Mouse (Mus musculus) liver, embryonic 18 days (tissue): ENCODE data around the gene Aplp1. TPM values are rescaled to one million over a fixed set of nuclear protein-coding genes. Genes with fewer than 3 reads are reported as not detected.

Experiments
- polyA plus RNA-seq: library from polyadenylated mRNA; depleted of rRNA; stranded (reverse); fragments of >200 nt; gene quantifications from 2 replicates; pipeline ENCODE4 v1.2.3, GENCODE M21; 2012; rRNA removed

The Aplp1 gene
- polyA plus RNA-seq, result 2.4 and 2.6 TPM in 2 replicates

DNA sequence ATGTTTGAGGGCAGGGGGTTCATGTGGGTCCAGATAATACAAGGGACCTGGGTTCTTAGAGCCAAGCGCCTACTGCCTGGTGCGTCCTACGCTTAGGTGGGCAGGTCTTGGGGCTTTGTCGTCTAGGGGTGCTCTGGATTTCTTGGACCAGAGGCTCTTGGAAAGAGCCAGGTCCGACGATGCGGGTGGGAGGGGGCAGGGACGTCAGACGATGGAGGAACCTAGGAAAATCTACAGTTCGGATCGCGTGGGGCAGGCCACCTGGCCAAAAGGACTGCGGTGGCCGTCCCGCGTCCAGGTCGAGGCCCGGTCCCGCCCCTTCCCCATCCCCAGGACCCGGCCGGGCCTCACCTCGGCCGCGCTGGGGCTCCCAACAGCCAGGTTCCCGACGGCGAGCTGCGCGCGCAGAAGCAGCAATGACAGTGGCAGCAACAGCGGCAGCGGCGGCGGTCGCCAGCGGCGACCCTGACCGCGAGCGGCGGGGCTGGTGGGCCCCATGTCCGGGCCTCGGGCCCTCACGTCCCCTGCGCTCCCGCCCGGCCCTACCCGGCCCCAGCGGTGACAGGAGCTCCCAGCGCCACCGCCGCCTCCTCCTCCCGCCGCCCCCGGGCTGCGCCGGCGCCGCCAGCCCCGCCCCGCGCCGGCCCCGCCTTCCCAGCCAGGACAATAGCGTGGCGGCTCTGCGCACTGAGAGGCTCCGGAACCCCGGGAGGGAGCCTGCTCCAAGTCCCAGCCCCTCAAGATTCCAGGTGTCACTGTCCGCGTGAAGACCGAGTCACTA, at the start of gene Aplp1:
Gene Aplp1 (minus strand): TSS at position 565 of the 781 bp plus-strand sequence.

DNA sequence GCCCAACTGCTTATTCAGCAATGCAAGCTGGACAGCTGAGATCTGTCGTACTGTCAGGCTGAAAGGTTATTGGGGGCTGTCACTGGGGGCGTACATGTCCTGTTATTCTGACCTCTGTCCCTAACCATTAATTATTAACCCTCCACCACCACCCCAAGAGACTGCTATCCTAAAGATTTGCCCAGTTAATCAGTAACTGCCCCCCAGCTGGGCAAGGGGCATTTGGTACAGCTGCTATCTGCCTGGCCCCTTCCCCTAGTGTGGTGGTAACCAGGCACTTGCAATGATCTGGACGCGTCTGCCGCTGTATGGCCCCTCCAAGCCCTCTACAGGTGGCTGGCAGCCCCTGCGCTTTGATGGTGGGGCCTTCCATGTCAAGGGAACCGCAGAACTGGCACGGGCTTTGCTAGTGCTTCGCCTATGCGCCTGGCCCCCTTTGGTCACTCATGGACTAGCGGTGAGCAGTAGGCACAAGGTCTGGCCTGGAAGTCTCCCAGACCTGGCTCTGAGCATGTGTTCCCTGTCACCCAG, 48.1 kb upstream of the Aplp1 start, which contains the start of gene Prodh2:
Gene Prodh2 (plus strand): TSS at position 222 of the 531 bp plus-strand sequence.

DNA sequence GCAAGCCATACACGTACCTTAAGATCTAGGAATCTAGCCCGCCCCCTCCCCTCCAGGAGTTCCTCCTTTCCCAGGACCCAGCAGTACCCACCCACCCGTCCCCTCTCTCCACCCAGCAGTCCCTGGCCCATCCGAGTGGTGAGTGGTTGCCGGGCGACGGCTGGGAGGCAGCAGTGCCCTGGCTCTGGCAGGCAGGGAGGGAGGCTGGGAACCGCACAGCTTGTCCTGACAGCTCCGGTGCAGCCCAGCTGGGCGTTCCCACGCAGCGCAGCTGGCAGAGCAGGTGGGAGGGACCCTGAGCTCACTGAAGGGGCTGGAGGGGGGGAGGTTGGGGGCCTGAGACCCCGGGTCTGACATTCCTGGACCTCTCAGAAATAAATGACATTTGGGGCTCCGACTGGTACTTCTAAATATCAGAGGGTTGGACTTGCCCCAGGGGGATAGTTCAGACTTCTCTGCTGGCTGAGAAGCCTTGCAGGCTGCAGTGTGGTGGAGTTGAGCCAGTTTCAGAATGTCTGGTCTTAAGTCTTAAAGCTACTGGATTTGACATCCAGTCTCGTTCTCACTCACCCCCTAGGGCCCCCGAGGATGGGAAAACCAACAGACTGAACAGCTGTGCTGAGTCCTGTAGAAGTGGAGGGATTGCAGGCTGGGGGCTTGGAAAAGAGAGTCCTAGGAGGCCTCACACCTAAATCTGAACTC, 12.4 kb upstream of the Aplp1 start, which contains the start of the genes Kirrel2 and Nphs1:
Gene Kirrel2 (minus strand): TSS at position 62 of the 702 bp plus-strand sequence.
Gene Nphs1 (plus strand): TSS at position 687 of the 702 bp plus-strand sequence.

DNA sequence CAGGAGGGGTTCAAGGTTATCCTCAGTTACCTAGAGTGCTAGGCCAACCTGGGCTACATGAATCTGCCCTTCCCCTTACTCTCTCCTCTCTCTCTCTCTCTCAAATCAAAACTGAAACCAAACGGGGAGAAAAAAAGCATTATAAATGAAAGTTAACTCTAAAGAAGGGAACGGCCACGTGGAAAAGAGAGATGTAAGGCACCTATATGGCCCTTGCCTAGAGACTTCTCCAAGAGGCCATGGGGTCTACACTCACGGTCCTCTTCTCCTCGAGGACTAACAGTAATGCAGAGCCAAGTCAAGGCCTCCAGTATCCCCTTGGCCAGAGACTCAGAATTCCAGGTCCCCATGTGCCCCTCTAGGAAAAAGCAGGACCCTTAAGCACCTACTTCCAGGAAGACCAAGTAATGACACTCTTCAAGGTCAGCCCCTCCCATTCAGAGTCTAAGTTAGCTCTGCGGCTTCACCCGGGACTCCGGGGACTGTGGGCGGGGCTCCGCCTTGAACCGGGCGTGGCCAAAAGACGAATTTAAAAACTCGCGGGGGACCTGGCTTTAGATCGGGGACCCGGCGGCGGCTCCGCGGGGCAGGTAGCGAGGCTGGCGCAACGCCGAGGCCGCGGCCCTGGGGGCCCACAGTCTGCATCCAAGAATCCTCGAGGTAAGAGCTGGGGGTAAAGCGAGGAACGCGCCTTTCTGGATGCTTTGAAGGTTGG, 24.0 kb downstream of the Aplp1 start, which contains the start of gene Nfkbid:
Gene Nfkbid (plus strand): TSS at position 558 of the 715 bp plus-strand sequence.

DNA sequence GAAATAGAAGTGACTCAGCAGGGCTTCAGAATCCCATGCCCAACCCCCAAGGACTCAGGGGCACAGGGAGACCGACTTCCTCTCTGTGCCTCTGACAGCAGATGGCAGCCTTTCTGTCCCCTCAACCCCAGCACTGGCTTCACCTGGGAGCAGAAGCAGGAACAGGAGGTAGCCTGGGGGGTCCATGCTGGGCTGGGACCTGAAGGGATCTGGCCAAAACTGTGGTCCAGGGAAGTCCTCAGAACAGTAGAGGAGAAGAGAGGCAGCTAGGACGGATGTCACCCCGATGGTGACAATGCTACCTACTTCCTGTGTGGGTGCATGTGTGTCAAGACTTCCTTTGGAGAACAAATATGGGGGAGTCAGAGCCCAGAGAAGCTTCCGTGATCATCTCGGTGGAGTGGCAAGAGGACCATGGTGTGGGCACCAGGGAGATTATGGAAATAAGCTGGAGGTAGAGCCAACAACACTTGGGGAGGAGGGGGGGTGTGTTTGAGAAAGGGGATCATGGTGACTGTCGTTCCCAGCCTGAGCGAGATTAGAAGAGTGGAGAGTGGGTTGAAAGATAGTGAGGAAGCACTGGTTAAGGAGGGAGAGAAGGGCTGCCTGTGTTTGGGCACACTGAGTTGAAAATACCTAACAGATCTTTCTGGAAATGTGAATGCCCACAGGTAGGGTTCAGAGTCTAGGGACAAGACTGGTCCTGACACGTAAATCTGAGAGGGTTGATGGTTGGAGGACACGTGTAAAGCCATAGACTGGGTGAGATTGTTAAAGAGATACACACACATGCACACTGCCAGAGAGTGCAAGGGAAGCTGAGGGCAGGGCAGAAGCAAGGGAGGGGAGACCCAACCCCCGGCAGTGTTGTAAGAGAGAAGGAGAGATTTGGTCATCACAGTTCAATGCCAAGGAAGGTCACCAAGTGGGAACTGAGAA, 25.5 kb downstream of the Aplp1 start, which contains the start of gene Hcst:
Gene Hcst (minus strand): TSS at position 294 of the 939 bp plus-strand sequence.

DNA sequence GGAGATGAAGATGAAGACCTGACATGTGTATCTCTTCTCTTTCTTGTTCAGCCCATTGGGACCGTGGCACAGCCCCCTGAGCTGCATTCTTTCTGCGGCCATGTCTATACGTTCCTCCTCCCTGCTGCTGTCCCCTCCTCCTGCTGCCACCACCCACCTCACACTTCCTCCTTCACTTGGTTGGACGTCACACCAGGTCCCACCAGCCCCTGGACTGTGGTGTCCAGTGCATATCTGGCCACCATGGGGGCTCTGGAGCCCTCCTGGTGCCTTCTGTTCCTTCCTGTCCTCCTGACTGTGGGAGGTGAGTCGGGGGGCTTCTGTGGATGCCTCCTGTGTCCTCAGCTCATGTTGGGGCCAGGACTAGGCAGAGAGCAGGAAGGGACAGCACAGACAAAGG, 31.7 kb downstream of the Aplp1 start, which contains the start of gene Tyrobp:
Gene Tyrobp (plus strand): TSS at position 165 of the 400 bp plus-strand sequence.

Other genes with a start within 250 kb of the Aplp1 start
- gene Capns1, start 246.7 kb downstream of the Aplp1 start, polyA plus RNA-seq, result 118 and 128 TPM in 2 replicates
- gene Polr2i, start 213.6 kb downstream of the Aplp1 start, polyA plus RNA-seq, result 52.4 and 53.8 TPM in 2 replicates
- gene Tbcb, start 213.3 kb downstream of the Aplp1 start, polyA plus RNA-seq, result 16.3 and 18.1 TPM in 2 replicates
- not detected in 2 replicates for gene Ovol3, start 209.8 kb downstream of the Aplp1 start, polyA plus RNA-seq
- gene Thap8, start 165.4 kb downstream of the Aplp1 start, polyA plus RNA-seq, result 0.03 and 0.06 TPM in 2 replicates
- 7.1 and 8.5 TPM in 2 replicates for gene Wdr62, start 165.1 kb downstream of the Aplp1 start, polyA plus RNA-seq
- 0.48 and 1.3 TPM in 2 replicates for gene Clip3, start 153.8 kb downstream of the Aplp1 start, polyA plus RNA-seq
- gene Alkbh6, start 136.8 kb downstream of the Aplp1 start, polyA plus RNA-seq, result 18.7 and 21.2 TPM in 2 replicates
- 33.6 and 40.1 TPM in 2 replicates for gene Syne4, start 130.7 kb downstream of the Aplp1 start, polyA plus RNA-seq
- gene E130208F15Rik, start 123.8 kb downstream of the Aplp1 start, polyA plus RNA-seq, result 0.35 and 0.37 TPM in 2 replicates
- gene Sdhaf1, start 121.6 kb downstream of the Aplp1 start, polyA plus RNA-seq, result 6.4 and 7.1 TPM in 2 replicates
- gene Lrfn3, start 82.8 kb downstream of the Aplp1 start, polyA plus RNA-seq, result 4.1 and 4.2 TPM in 2 replicates
- gene Tyrobp, start 31.8 kb downstream of the Aplp1 start, polyA plus RNA-seq, result 219 and 235 TPM in 2 replicates
- 9.2 and 10.5 TPM in 2 replicates for gene Hcst, start 25.7 kb downstream of the Aplp1 start, polyA plus RNA-seq
- 1.9 TPM in 2 replicates for gene Nfkbid, start 23.8 kb downstream of the Aplp1 start, polyA plus RNA-seq
- gene Kirrel2, start 12.2 kb upstream of the Aplp1 start, polyA plus RNA-seq, result 0.08 and 0.24 TPM in 2 replicates
- 0.01 and 0.06 TPM in 2 replicates for gene Nphs1, start 12.8 kb upstream of the Aplp1 start, polyA plus RNA-seq
- gene Prodh2, start 48.1 kb upstream of the Aplp1 start, polyA plus RNA-seq, result 170 and 183 TPM in 2 replicates
- gene Arhgap33, start 89.5 kb upstream of the Aplp1 start, polyA plus RNA-seq, result 3.4 and 4.6 TPM in 2 replicates
- 3.5 and 4.6 TPM in 2 replicates for gene Hspb6, start 106.6 kb upstream of the Aplp1 start, polyA plus RNA-seq
- gene Proser3, start 106.8 kb upstream of the Aplp1 start, polyA plus RNA-seq, result 3.4 and 6.2 TPM in 2 replicates
- 13.1 and 13.4 TPM in 2 replicates for gene Lin37, start 114.3 kb upstream of the Aplp1 start, polyA plus RNA-seq
- gene U2af1l4, start 117.8 kb upstream of the Aplp1 start, polyA plus RNA-seq, result 20.0 and 21.9 TPM in 2 replicates
- 0.68 and 0.95 TPM in 2 replicates for gene Gm49396, start 117.8 kb upstream of the Aplp1 start, polyA plus RNA-seq
- gene Psenen, start 118.1 kb upstream of the Aplp1 start, polyA plus RNA-seq, result 61.9 and 66.3 TPM in 2 replicates
- 1.2 and 1.3 TPM in 2 replicates for gene Igflr1, start 119.9 kb upstream of the Aplp1 start, polyA plus RNA-seq
- 8.2 and 10.0 TPM in 2 replicates for gene Kmt2b, start 143.2 kb upstream of the Aplp1 start, polyA plus RNA-seq
- 0.24 and 0.36 TPM in 2 replicates for gene Zbtb32, start 153.4 kb upstream of the Aplp1 start, polyA plus RNA-seq
- gene Upk1a, start 167.3 kb upstream of the Aplp1 start, polyA plus RNA-seq, result 0.23 and 0.35 TPM in 2 replicates
- 514 and 548 TPM in 2 replicates for gene Cox6b1, start 180.6 kb upstream of the Aplp1 start, polyA plus RNA-seq
- gene Etv2, start 190.3 kb upstream of the Aplp1 start, polyA plus RNA-seq, result not detected in 2 replicates
- 21.2 and 21.7 TPM in 2 replicates for gene Rbm42, start 204.8 kb upstream of the Aplp1 start, polyA plus RNA-seq
- gene Haus5, start 219.5 kb upstream of the Aplp1 start, polyA plus RNA-seq, result 13.8 and 14.4 TPM in 2 replicates
- not detected in 2 replicates for gene Pmis2, start 226.1 kb upstream of the Aplp1 start, polyA plus RNA-seq